Mouse (Mus musculus): ENCODE data around the gene Gtf2a1.

The Gtf2a1 gene

DNA sequence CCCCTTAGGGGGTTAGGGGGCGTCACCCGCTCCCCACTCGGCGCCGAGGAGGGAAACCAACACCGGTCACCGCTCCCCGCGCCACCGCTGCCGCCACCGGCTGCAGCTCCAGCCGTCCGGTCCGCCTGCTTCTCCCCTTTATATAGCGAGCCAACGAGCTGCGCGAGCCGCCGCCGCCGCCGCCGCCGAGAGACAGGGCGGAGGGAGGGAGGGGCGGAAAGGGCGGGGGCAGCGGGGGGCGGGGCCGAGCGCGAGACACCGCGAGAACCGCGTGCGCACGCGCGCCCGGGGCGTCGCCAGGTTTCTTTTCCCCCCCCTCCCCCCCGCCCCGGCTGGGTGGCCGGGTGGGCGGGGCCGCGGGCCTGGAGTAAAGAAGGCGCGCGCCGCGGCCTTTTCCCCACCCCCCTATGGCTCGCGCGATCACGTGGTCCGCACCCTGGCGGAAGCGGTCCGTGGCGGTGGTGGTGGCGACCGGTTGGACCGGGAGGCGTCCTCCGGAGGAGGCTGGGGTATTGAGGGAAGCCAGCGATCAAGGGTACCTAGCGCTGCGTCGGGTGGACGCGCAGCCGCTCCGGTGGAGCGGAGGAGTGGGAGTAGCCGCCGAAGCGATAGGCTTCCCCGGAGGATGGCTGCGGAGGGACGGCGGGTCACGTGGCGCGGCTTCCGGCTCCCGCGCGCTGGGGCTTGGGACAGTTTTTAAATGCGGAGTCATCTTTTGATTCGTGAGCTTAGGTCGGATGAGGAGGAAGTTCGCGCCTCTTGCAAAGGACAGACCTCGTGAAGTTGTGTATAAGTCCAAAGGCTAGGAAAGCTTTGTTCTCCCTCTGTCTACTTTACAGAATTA, at the start of gene Gtf2a1:
Gtf2a1 (minus strand) TSS at position 641 of the 844 bp plus-strand sequence.
- DNase-seq (ENCODE audit: low read depth) = peak; percentile 96

DNA sequence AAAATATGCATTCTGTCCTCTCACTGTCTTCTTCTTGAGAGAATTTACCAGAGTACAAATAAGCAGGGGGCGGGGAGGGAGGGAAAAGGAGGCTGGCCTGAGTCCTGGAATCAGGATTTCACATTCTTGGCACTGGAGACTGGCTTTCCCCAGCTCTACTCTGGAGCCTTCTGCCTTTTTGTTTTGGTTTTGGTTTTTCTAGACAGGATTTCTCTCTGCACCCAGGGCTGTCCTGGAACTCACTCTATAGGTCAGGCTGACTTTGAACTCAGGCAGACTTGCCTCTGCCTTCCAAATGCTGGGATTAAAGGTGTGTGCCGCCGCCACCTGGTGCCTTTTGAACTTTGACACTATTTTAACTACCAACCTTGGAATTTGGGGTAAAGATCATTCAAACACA, 48.1 kb upstream of the Gtf2a1 start:
- DNase-seq (ENCODE audit: low read depth) = no peak

DNA sequence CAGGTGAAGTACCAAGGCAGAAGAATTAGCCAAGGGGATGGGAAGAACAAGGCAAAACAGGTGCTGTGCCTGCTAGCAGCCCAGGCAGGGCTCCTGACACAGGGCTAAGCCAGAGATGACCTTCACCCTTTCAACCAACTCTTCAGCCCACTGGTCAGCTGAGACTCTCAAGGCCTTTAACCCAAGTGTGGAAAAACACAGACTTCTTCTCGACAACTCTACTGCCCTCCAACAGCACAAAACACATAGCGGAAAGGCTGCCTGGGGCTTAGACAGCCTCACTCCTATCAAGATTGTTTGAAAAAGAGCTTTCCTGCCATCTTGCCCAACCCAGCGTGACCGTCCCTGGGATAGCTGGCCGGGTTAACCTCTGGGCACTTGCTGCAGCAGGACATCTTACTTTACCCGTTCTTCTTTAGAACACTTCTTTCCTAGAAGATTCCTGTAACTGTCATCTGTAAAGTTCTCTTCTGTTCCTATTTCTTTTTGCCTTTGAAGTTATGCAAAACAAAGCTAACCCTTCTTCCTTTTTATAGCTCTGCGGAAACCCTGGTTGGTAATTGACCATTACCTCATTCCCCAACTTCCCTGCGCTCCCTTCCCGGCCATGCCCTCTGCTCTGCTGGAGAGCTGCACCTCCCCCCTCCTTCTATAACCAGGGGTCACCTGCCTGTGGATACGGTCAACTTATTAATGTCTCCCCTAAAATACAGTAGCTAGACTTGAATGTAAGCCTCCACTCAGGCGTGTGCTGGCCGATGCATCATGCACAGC, 47.0 kb upstream of the Gtf2a1 start:
- DNase-seq (ENCODE audit: low read depth) = no peak

DNA sequence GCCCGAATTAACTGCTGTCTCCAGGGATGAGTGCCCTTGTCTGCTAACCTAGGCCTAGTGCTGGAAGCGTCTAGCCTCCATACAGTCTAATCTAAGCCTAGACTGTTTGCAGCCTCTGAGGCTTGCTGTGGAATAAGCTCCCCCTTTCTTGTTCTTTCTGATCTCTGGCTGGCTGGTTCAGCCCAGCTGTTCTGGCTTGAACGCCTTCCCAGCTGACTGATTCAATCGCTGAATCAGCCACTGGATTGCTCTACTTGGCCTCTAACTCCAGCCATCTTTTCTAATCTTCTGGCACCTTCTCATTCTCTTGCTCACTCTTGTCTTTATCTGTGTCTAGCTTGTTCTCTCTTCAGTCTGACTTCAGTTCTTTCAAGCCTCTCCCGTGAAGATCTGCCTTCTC, 36.2 kb upstream of the Gtf2a1 start:
- DNase-seq (ENCODE audit: low read depth) = no peak

DNA sequence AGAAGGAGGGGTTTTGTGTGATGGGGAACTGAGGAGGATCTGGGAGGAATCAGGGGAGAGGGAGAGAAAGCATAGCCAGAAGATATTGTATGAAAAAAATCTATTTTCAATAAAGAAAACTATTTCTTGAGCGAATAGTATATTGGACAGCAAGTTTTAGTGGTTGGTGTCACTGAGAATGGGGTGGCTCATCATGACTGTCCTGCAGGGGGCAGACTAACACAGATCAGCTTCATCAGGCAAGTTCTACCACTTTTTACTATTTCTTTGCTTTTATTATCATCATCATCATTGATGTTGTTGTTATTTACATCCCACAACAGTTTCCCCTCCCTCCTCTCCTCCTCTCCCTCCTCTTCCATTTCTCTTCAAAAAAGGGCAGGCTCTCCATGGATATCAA, 34.7 kb upstream of the Gtf2a1 start:
- peak; percentile 48 for DNase-seq (ENCODE audit: low read depth)

DNA sequence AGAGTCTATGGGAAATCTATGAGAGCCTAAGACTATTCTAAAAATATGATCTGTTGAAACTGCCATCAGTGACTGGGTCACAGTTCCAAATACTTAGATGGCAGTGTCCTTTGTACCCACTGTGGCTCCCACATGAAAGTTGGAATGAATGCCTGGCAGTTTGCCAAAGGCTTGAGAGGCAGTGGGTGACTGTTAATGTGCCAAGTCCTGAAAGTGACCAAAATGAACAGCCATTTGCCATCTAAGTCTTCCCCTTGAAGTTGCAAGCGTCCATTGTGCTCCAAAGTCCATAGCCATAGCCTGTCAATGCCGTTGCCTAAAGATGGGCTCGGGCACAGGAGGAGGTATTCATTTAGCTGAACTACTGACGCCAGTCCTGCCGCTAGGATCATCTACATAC, 19.1 kb upstream of the Gtf2a1 start:
- no peak for DNase-seq (ENCODE audit: low read depth)

DNA sequence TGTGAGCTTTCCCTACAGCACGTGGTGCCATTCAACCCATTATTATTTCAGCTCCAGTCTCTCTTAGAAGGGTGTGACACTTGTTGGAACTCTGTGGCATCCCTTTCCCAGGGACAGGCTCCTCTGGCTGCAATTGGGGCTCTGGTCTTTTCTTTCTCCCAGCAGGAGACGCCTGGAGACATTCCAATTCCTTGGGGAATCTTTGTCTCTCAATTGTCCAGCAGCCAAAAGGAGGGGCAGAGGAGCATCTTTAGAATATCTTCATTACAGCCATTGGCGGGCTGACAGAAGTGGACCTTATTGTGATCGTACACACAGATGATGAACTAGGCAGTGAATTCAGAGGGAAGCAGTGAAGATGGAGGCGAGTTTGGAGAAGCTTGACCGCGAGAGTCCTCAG, 17.4 kb upstream of the Gtf2a1 start:
- no peak for DNase-seq (ENCODE audit: low read depth)

DNA sequence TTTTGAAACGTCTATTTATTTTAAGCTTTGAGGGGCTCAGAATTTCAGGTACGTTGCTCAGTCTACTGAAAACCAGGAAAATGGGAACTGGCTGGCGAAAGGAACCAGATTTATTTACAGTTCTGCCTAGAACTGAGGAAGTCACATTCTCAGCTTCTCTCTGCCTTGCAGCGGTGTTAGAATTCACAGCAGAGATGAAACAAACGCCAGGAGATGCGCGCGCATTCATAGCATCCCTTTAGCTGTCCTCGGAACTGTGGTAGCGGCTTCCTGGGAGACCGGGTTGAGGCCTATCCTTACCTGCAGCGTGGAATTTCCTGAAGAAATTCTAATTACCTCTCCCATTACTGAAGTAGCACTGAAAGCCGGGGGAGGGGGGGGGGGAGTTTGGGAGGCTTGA, 16.4 kb upstream of the Gtf2a1 start:
- DNase-seq (ENCODE audit: low read depth) = no peak

DNA sequence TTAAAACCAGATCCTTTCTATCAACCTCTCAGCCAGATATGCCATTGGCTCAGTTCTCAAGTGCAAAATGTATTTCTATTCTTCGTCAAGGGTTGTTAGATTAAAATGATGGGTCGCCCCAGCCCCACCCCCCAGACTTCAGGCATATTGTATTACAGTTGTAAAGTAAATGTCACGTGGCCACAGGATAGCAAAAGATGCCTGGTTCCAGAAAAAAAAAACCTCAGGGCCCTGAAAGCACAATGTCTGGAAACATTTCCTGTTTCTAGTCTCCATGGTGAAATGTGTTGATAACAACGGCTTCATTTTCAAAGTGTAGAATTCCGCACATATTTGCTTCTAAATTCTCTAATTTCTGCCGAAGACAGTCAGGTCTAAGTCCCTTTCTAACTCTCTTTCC, 14.3 kb upstream of the Gtf2a1 start:
- no peak for DNase-seq (ENCODE audit: low read depth)

DNA sequence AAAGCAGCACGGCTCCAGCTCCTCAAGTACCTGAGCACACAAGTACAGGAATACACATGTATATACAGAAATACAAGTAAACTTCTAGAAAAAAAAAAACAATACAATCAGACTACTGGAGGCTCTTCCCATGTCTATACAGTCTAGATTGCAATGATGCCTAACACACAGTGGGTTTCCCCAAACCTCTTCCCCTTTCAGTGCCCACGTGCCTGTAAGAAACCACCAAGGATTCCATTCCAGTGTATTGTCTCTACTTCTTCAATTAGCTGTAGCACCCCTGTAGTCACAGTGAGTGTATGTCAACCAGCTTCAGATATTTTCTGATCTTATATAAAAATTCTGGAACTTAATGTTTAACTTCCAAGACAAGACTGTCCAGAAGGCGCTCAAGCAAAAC, 1.8 kb upstream of the Gtf2a1 start:
- peak; percentile 41 for DNase-seq (ENCODE audit: low read depth)

DNA sequence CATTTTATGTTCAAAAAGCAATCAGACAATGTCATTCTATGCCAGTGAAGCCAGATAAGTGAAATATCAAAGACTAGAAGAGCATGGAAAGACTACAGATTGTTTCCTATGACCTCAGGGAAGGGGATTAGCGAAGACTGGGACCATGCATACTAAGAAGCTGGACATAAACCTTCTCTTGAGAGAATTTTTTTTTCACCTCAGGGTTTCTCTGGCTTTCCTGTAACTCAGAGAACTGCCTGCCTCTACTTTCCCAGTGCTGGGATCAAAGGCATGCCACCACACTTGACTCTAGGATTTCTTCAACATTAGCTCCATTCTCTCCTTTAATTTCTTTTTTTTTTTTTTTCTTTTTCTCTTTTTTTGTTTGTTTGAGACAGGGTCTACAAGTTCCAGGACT, 904 bp upstream of the Gtf2a1 start:
- no peak for DNase-seq (ENCODE audit: low read depth)

DNA sequence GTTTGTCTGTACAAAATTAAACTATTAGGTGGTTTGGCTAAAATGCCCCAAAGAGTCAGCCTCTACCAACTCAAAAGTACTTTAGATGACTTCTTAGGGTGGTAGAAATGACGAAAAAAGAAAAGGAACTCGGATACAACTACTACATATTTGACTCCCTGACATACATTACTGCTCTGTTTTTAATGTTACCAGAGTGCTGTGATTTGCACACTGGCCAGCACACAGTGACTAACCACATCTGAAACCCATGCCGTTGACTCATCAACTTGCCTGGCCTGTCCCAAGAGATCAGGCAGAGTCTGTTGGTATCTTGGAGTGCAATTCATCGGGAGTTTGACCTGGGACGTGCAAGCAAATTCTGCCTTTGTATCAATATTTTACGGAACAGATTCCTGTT, 429 bp upstream of the Gtf2a1 start:
- DNase-seq (ENCODE audit: low read depth) = peak; percentile 86

DNA sequence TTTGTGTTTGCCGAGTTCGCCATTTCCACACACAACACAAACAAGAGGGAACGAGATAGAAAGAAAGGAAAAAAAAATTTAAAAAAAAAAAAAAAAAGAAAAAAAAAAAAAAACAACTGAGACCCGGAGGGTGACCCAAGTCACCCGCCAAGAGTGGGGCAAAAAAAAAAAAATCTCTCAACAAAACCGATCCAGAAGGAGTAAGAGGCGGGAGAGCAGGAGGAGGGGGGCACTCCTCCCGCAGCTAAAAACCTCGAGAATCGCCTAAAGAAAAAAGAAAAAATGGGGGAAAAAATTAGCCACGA, 793 bp downstream of the Gtf2a1 start:
- DNase-seq (ENCODE audit: low read depth) = no peak

DNA sequence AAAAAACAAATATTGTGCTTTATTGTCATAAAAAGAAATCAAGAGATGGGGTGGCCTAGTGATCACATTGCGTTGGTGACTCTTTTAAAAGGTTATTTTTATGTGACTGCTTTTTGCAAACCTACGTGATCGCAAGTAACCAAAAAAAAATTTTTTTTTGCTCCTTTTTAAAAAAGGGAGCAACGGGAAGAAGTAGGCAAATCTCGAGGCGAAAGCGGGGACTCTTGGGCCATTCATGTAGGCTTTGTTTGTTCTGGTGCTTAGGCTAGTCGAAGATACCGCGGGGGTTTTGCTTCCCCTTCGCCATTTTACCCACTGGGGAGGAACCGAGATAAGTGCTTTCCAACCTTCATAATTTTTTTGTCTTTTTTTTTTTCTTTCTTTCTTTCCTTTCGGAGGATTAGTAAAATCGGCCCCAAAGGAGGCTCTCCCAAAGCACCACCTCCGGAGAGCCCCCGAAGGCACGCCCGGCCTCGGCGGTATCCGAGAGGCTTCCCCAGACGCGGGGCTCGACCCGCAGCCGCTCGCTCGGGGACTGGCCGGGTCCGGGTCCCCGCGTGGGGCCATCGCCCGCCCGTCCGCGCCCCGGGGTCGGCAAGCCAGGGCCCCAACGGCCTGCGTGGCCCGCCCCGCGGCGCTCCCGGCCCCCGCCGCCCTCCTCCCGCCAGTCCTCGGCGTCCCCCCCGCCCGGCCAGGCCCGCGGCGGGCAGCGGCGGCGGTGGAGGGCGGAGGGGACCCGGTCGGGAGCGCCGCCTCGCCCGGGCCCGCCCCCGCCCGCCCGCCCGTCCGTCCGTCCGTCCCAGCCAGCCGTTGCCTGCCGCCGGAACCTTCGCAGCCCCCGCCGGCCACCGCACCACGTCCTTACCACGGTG, 1.4 kb downstream of the Gtf2a1 start:
- DNase-seq (ENCODE audit: low read depth) = no peak

DNA sequence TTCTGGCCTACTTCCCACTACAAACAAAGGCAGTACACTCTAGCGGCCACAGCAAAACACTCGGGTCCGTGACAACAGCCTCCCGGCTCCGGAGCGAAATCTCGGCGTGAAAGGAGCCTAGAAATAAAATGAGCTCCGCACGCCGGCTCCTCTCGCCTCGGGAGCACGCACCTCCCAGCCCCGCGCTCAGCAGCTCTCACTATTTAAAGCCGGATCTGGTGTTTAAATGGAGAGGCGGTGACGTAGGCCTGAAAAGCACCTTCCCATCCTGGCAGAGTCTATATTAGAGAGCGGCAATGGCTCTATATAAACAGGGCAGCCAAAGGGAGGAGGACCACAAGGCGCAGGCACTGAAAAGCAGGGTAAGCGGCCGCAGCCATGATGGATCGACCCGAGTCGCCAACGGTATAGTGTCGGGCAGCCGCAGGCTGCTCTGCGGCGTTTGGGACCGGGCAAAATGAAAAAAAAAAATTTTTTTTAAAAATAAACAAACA, 2.1 kb downstream of the Gtf2a1 start:
- DNase-seq (ENCODE audit: low read depth) = peak; percentile 98

DNA sequence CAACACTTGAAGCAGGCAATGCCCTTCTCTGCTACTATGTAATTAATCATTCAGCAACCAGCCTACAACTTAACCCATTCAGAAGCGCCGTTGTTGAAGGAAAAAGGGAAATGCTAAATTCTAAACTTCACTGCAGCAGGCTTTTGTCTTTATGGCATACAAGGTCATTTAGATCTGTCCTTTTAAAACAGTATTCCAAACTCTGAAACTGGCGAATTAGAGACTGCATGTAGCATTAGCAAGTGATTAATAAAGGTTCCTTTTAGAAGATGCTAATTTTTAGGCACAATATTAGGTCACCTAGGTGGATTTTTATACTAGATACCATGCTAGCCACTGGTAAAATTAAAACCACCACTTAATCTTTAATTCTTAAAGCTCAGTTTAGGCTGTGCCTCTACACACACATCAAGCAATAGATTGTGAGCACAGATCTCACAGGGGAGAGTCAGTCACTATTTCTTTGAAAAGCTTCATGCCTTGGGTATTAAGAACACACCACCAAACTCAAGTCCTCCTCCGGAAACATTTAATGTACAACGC, 2.7 kb downstream of the Gtf2a1 start:
- peak; percentile 42 for DNase-seq (ENCODE audit: low read depth)

DNA sequence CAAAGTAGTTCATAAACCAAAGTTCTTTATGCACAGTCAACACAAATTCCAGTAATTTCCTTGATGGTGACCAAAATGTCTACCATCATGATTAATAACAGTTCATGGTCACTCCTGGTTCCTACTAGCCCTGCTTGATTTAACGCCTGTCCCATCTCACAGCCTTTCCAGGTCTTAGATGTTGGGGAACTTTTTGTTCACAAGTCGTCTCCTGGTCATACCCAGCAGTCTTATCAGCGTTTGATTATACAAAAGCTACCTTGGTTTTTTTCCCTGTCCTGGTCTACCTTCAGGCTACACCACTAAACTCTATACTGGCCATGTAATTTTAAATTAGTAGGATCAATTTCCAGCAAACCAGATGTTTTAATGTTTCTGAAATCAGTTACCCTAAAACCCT, 3.2 kb downstream of the Gtf2a1 start:
- DNase-seq (ENCODE audit: low read depth) = no peak

DNA sequence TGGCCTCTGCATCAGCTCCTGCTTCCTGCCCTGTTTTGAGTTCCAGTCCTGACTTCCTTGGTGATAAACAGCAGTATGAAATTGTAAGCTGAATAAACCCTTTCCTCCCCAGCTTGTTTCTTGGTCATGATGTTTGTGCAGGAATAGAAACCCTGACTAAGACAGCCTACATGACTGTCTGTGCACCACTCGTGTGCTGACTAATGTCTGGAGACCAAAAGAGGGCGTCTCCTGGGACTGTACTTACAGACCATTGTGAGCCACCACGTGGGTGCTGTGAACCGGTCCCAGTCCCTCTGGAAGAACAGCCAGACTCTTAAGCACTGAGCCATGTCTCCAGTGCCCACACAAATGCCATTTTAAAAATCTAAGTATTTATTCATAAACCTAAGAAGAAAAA, 4.5 kb downstream of the Gtf2a1 start:
- DNase-seq (ENCODE audit: low read depth) = peak; percentile 39

DNA sequence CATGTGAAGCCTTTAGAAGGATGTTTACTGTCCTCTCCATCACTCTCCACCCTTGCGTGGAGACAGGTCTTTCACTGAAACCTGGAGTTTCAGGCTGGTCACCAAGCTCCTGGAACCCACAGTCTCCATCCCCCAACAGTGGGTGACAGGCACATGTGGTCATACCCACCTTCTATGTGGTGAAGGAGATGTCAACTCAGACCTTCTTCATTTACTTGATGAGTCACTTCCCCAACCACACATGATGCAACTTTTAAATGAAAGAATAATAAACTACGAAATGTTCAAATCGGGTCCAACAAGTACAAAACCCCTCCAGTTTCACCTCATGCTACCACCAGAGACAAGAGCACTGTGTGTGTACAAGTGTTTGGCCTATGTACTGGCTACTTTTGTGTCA, 5.1 kb downstream of the Gtf2a1 start:
- peak; percentile 88 for DNase-seq (ENCODE audit: low read depth)

DNA sequence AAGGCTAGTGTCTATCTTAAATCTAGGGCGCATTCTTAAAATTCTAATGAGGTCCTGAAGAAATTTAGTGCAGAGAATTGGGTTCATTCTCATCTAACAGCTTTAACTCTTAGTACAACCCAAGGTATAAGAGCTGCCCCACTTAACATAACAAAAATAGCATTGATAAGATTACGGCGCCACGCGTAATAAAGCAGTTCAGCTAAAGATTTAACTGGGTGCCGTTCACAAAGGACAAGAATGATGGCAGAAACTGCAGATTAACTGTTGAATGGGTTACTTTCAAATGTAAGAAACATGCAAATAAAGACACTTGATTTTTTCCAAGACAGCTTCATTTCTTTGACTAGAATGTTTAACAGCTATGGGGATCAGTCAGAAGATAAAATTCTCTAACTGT, 6.9 kb downstream of the Gtf2a1 start:
- no peak for DNase-seq (ENCODE audit: low read depth)

DNA sequence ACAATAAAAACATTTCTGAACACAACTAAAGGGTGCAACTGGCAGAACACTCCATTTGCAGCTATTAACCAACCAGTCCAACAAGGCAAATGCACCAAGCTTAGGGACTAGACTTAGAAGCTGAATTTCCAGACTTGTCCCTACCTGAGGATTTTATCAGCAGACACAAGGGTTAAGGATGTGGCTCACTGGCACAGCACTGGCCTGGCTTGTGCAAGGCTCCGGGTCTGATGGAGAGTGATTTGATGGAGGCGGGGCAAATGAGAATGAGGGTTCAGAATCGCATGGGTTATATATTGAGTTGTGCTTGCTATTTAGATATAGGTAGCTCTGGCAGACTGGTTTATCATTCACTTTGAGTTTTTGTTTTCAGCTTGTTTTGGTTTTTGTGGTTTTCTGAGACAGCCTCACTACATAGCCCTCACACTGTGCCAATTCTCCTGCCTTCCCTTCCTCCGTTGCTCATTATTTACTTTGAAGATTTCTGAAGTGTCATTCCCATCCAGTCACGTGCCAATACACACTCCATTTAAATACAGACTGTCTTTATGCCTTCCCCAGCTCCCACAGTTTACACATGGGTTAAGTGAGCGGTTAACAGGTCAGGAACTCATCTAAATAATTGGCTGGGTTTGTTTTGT, 7.8 kb downstream of the Gtf2a1 start:
- DNase-seq (ENCODE audit: low read depth) = peak; percentile 33
